Mouse (Mus musculus): ENCODE measurements around the gene Astn1. TPM values are rescaled to one million over a fixed set of nuclear protein-coding genes. Genes with fewer than 3 reads are reported as not detected.

Astn1 gene
- polyA plus RNA-seq, 1 experiment from 2014 or later = 1.0 TPM

DNA sequence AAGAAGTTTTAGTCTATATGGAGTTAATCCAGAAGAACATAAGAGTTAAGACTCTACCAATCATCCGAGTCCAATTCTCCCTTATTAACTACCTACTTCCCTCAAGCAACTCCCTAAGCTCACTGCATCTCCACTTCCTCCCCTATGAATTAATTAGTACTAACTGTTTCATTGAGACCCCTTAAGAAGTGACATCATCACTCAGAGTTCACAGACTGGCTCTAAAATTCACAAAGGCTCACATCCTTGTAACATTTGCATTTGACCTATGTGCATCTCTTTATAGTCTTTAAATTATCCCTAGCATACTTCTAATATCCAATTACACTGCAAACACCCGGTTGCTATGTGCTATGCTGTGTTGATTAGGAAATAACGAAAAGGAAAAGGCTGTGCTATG, 174.1 kb downstream of the Astn1 start:
- WGBS = 71% methylated on average over 3 of the region's 3 CpGs
- Histone ChIP-seq H3K27me3 (ENCODE audit: control insufficient read depth, insufficient read depth, low read length) (no peaks in the 10 kb centered on the region), H3K27ac (replicated peaks in 1 of 2; ENCODE audit: control insufficient read depth in 1 of 2, insufficient read depth in 1 of 2, low read depth in 2 of 2, low read length in 2 of 2) (no peak overlapping the region)

GRCm38 (mm10) chr1:158536867-158537266, 174.8 kb downstream of the Astn1 start:
- no peak overlapping the region for H3K27ac ChIP-seq (replicated peaks in 1 of 2; ENCODE audit: control insufficient read depth in 1 of 2, insufficient read depth in 1 of 2, low read depth in 2 of 2, low read length in 2 of 2)
- no peak overlapping the region for H3K4me3 ChIP-seq (ENCODE audit: control insufficient read depth in 1 of 2, insufficient read depth in 1 of 2, low read depth in 1 of 2, low read length in 2 of 2)
- H3K9ac ChIP-seq (ENCODE audit: low read length) = no peak overlapping the region
- ATAC-seq (ENCODE audit: insufficient number of reproducible peaks, insufficient read depth, low FRiP score, low read depth) = no peak
- 61% methylated on average over 1 of the region's 1 CpGs for whole genome bisulfite sequencing
- no peaks in the 10 kb centered on the region for H3K27me3 ChIP-seq (ENCODE audit: control insufficient read depth, insufficient read depth, low read length)
- H3K36me3 ChIP-seq (ENCODE audit: control insufficient read depth, insufficient read depth, low read length) = no peaks in the 10 kb centered on the region
- H3K4me2 ChIP-seq (ENCODE audit: low read length) = no peak overlapping the region
- H3K4me1 ChIP-seq (ENCODE audit: control insufficient read depth in 2 of 2, insufficient read depth in 2 of 2, low read length in 2 of 2) = no peaks in the 10 kb centered on the region
- no peaks in the 10 kb centered on the region for H3K9me3 ChIP-seq (ENCODE audit: control insufficient read depth, low read length)

More for the DNA sequence above, 174.1 kb downstream of the Astn1 start:
- H3K9ac ChIP-seq (ENCODE audit: low read length) = no peak overlapping the region
- no peak for ATAC-seq (ENCODE audit: insufficient number of reproducible peaks, insufficient read depth, low FRiP score, low read depth)
- no peaks in the 10 kb centered on the region for H3K4me1 ChIP-seq (ENCODE audit: control insufficient read depth in 2 of 2, insufficient read depth in 2 of 2, low read length in 2 of 2)
- no peaks in the 10 kb centered on the region for H3K9me3 ChIP-seq (ENCODE audit: control insufficient read depth, low read length)
- H3K4me3 ChIP-seq (ENCODE audit: control insufficient read depth in 1 of 2, insufficient read depth in 1 of 2, low read depth in 1 of 2, low read length in 2 of 2) = no peak overlapping the region
- H3K4me2 ChIP-seq (ENCODE audit: low read length) = no peak overlapping the region
- H3K36me3 ChIP-seq (ENCODE audit: control insufficient read depth, insufficient read depth, low read length) = no peaks in the 10 kb centered on the region

GRCm38 (mm10) chr1:158545095-158545494, 183.0 kb downstream of the Astn1 start:
- Histone ChIP-seq H3K4me1 (ENCODE audit: control insufficient read depth in 2 of 2, insufficient read depth in 2 of 2, low read length in 2 of 2) (peaks cover 2% of the 10 kb centered on the region in 2 experiments; a peak in 1 of 4 replicates), H3K4me3 (ENCODE audit: control insufficient read depth in 1 of 2, insufficient read depth in 1 of 2, low read depth in 1 of 2, low read length in 2 of 2) (no peak overlapping the region), H3K9me3 (ENCODE audit: control insufficient read depth, low read length) (no peaks in the 10 kb centered on the region), H3K4me2 (ENCODE audit: low read length) (no peak overlapping the region), H3K27me3 (ENCODE audit: control insufficient read depth, insufficient read depth, low read length) (no peaks in the 10 kb centered on the region), H3K27ac (replicated peaks in 1 of 2; ENCODE audit: control insufficient read depth in 1 of 2, insufficient read depth in 1 of 2, low read depth in 2 of 2, low read length in 2 of 2) (no peak overlapping the region), H3K36me3 (ENCODE audit: control insufficient read depth, insufficient read depth, low read length) (no peaks in the 10 kb centered on the region), H3K9ac (ENCODE audit: low read length) (no peak overlapping the region)
- 89% methylated on average over 4 of the region's 4 CpGs for WGBS
- ATAC-seq (ENCODE audit: insufficient number of reproducible peaks, insufficient read depth, low FRiP score, low read depth) = no peak

GRCm38 (mm10) chr1:158546513-158546912, 184.4 kb downstream of the Astn1 start:
- H3K4me3 ChIP-seq (ENCODE audit: control insufficient read depth in 1 of 2, insufficient read depth in 1 of 2, low read depth in 1 of 2, low read length in 2 of 2) = no peak overlapping the region
- no peak for ATAC-seq (ENCODE audit: insufficient number of reproducible peaks, insufficient read depth, low FRiP score, low read depth)
- H3K27me3 ChIP-seq (ENCODE audit: control insufficient read depth, insufficient read depth, low read length) = no peaks in the 10 kb centered on the region
- H3K4me2 ChIP-seq (ENCODE audit: low read length) = no peak overlapping the region
- no peak overlapping the region for H3K9ac ChIP-seq (ENCODE audit: low read length)
- WGBS = 71% methylated on average over 4 of the region's 4 CpGs
- no peak overlapping the region for H3K27ac ChIP-seq (replicated peaks in 1 of 2; ENCODE audit: control insufficient read depth in 1 of 2, insufficient read depth in 1 of 2, low read depth in 2 of 2, low read length in 2 of 2)
- peaks cover 2% of the 10 kb centered on the region in 2 experiments; a peak in 1 of 4 replicates for H3K4me1 ChIP-seq (ENCODE audit: control insufficient read depth in 2 of 2, insufficient read depth in 2 of 2, low read length in 2 of 2)
- no peaks in the 10 kb centered on the region for H3K36me3 ChIP-seq (ENCODE audit: control insufficient read depth, insufficient read depth, low read length)
- no peaks in the 10 kb centered on the region for H3K9me3 ChIP-seq (ENCODE audit: control insufficient read depth, low read length)

DNA sequence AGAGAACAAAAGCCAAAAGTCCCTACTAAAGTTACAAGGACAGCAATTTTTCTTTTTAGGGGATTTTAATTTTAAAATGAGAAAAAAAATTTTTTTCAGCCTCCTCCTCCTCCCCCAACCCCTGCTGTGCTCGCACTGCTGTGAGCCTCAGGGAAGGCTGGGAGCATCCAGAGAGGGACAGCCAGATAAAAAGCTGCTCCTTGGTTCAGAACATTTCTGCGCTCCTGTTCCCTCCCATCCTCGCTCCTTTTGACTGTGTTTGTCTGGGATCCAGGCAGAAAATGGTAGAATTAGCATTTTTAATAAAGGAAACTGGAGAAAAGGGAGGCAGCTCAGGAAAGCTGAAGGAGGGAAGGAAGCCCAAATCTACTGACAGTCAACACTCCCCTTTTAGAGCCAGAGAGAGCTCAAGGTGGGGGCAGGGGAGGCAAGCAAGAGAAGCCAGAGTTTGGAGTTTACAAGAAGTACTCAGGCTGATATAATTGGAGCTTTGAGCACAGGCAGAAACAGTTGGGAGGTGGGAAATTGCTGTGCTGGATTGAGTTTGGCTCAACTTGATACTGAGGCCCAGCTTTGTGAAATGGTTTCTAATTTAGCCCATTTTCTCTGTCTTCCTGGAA, 185.6 kb downstream of the Astn1 start:
- H3K9ac ChIP-seq (ENCODE audit: low read length) = no peak overlapping the region
- no peak overlapping the region for H3K27ac ChIP-seq (replicated peaks in 1 of 2; ENCODE audit: control insufficient read depth in 1 of 2, insufficient read depth in 1 of 2, low read depth in 2 of 2, low read length in 2 of 2)
- H3K9me3 ChIP-seq (ENCODE audit: control insufficient read depth, low read length) = no peaks in the 10 kb centered on the region
- H3K4me1 ChIP-seq (ENCODE audit: control insufficient read depth in 2 of 2, insufficient read depth in 2 of 2, low read length in 2 of 2) = peaks cover 2 to 5% of the 10 kb centered on the region in 2 experiments; a peak in 1 of 4 replicates
- 41% methylated on average over 3 of the region's 3 CpGs for WGBS
- H3K27me3 ChIP-seq (ENCODE audit: control insufficient read depth, insufficient read depth, low read length) = no peaks in the 10 kb centered on the region
- no peaks in the 10 kb centered on the region for H3K36me3 ChIP-seq (ENCODE audit: control insufficient read depth, insufficient read depth, low read length)
- ATAC-seq (ENCODE audit: insufficient number of reproducible peaks, insufficient read depth, low FRiP score, low read depth) = no peak
- H3K4me2 ChIP-seq (ENCODE audit: low read length) = no peak overlapping the region
- H3K4me3 ChIP-seq (ENCODE audit: control insufficient read depth in 1 of 2, insufficient read depth in 1 of 2, low read depth in 1 of 2, low read length in 2 of 2) = no peak overlapping the region

- Histone ChIP-seq H3K4me3 (ENCODE audit: control insufficient read depth in 1 of 2, insufficient read depth in 1 of 2, low read depth in 1 of 2, low read length in 2 of 2) (no peak overlapping the region), H3K4me1 (ENCODE audit: control insufficient read depth in 2 of 2, insufficient read depth in 2 of 2, low read length in 2 of 2) (peaks cover 2 to 5% of the 10 kb centered on the region in 2 experiments; a peak in 1 of 4 replicates), H3K4me2 (ENCODE audit: low read length) (no peak overlapping the region), H3K36me3 (ENCODE audit: control insufficient read depth, insufficient read depth, low read length) (no peaks in the 10 kb centered on the region), H3K9ac (ENCODE audit: low read length) (no peak overlapping the region), H3K27me3 (ENCODE audit: control insufficient read depth, insufficient read depth, low read length) (no peaks in the 10 kb centered on the region), H3K9me3 (ENCODE audit: control insufficient read depth, low read length) (no peaks in the 10 kb centered on the region), H3K27ac (replicated peaks in 1 of 2; ENCODE audit: control insufficient read depth in 1 of 2, insufficient read depth in 1 of 2, low read depth in 2 of 2, low read length in 2 of 2) (no peak overlapping the region)
- ATAC-seq (ENCODE audit: insufficient number of reproducible peaks, insufficient read depth, low FRiP score, low read depth) = no peak
- WGBS = 85% methylated on average over 8 of the region's 8 CpGs
Measured at GRCm38 (mm10) chr1:158548319-158548718, 186.2 kb downstream of the Astn1 start.

GRCm38 (mm10) chr1:158549616-158550015, 187.5 kb downstream of the Astn1 start:
- Histone ChIP-seq H3K27me3 (ENCODE audit: control insufficient read depth, insufficient read depth, low read length) (no peaks in the 10 kb centered on the region), H3K9ac (ENCODE audit: low read length) (no peak overlapping the region), H3K4me3 (ENCODE audit: control insufficient read depth in 1 of 2, insufficient read depth in 1 of 2, low read depth in 1 of 2, low read length in 2 of 2) (no peak overlapping the region), H3K4me2 (ENCODE audit: low read length) (no peak overlapping the region), H3K4me1 (ENCODE audit: control insufficient read depth in 2 of 2, insufficient read depth in 2 of 2, low read length in 2 of 2) (peaks cover 2 to 5% of the 10 kb centered on the region in 2 experiments; a peak in 1 of 4 replicates), H3K27ac (replicated peaks in 1 of 2; ENCODE audit: control insufficient read depth in 1 of 2, insufficient read depth in 1 of 2, low read depth in 2 of 2, low read length in 2 of 2) (no peak overlapping the region), H3K9me3 (ENCODE audit: control insufficient read depth, low read length) (no peaks in the 10 kb centered on the region), H3K36me3 (ENCODE audit: control insufficient read depth, insufficient read depth, low read length) (no peaks in the 10 kb centered on the region)
- ATAC-seq (ENCODE audit: insufficient number of reproducible peaks, insufficient read depth, low FRiP score, low read depth) = no peak
- WGBS = 77% methylated on average over 2 of the region's 2 CpGs

DNA sequence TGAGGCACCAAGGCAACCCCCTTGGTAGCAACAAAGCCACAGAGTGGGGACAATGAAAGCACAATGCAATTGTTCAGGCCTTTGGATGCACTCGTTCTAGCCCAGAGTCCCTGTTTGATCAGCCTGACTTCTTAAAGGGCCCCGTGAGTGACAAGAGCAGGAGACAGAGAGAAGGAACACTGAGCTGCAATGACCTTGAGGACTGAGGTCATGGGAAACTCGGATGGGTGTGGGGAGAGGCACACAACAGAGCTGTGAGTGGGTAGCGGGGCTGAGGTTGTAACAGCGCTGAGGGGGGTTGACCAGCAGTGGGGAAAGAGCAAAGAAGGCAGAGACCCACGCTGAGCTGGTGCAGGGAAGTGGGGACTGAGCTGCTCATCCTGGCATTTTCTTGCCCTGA, 189.9 kb downstream of the Astn1 start:
- no peak for ATAC-seq (ENCODE audit: insufficient number of reproducible peaks, insufficient read depth, low FRiP score, low read depth)
- H3K36me3 ChIP-seq (ENCODE audit: control insufficient read depth, insufficient read depth, low read length) = no peaks in the 10 kb centered on the region
- H3K4me2 ChIP-seq (ENCODE audit: low read length) = no peak overlapping the region
- no peak overlapping the region for H3K9ac ChIP-seq (ENCODE audit: low read length)
- peaks cover 2 to 5% of the 10 kb centered on the region in 2 experiments; a peak in 1 of 4 replicates for H3K4me1 ChIP-seq (ENCODE audit: control insufficient read depth in 2 of 2, insufficient read depth in 2 of 2, low read length in 2 of 2)
- no peaks in the 10 kb centered on the region for H3K27me3 ChIP-seq (ENCODE audit: control insufficient read depth, insufficient read depth, low read length)
- H3K4me3 ChIP-seq (ENCODE audit: control insufficient read depth in 1 of 2, insufficient read depth in 1 of 2, low read depth in 1 of 2, low read length in 2 of 2) = no peak overlapping the region
- 53% methylated on average over 6 of the region's 6 CpGs for WGBS
- H3K9me3 ChIP-seq (ENCODE audit: control insufficient read depth, low read length) = no peaks in the 10 kb centered on the region
- H3K27ac ChIP-seq (replicated peaks in 1 of 2; ENCODE audit: control insufficient read depth in 1 of 2, insufficient read depth in 1 of 2, low read depth in 2 of 2, low read length in 2 of 2) = no peak overlapping the region

Data from heart, embryonic 14.5 days (tissue).